Mouse (Mus musculus) left cerebral cortex, postnatal 14 days (tissue): ENCODE data around the gene Rbbp7. TPM values are rescaled to one million over a fixed set of nuclear protein-coding genes. Genes with fewer than 3 reads are reported as not detected.
"Not testable (repeated sequence)": the region's sequence is repeated elsewhere in the genome, so short reads cannot be mapped to it uniquely, and the experiment has no call there.

Source experiments
- DNase-seq, 2 experiments: peaks; one replicate each; pipeline ENCODE4 v3.0.0; 2021 to 2022; ENCODE audit warnings: low spot score in 2 of 2, mixed read lengths in 1 of 2
- intact Hi-C: fragments of 180-260 bp; cut with DNase I; formaldehyde crosslinking; loops from one replicate; pipeline ENCODE4 v1.15.1; 2025
- total RNA-seq, 2 experiments: library from RNA; stranded (reverse); gene quantifications; 2 replicates each; pipeline ENCODE4 v1.2.3; 2021

Gene Rbbp7
- total RNA-seq, 2 experiments from 2014 or later, result 142 to 154 TPM

- intact Hi-C loops, result no loop called here
- DNase-seq, result no peak
Observed at GRCm38 (mm10) chrX:162770726-162771125, 10.5 kb downstream of the Rbbp7 start.

GRCm38 (mm10) chrX:162788372-162788771, 28.2 kb downstream of the Rbbp7 start:
- DNase-seq, result no peak
- intact Hi-C loops, result no loop called here

- intact Hi-C loops, DNase-seq: not testable (repeated sequence)
Observed at GRCm38 (mm10) chrX:162791392-162791791, 31.2 kb downstream of the Rbbp7 start.

- intact Hi-C loops, result no loop called here
Observed at GRCm38 (mm10) chrX:162800371-162800770, 40.2 kb downstream of the Rbbp7 start.

GRCm38 (mm10) chrX:162828016-162828415, 67.8 kb downstream of the Rbbp7 start:
- no peak for DNase-seq
- intact Hi-C loops, result no loop called here

More at GRCm38 (mm10) chrX:162800371-162800770, 40.2 kb downstream of the Rbbp7 start:
- peak; percentile 19 to 35 for DNase-seq

Other genes with a start within 250 kb of the Rbbp7 start
- 100 to 1,000 TPM; 109 to 123 TPM for gene Reps2, start 116.8 kb upstream of the Rbbp7 start, total RNA-seq
- gene Txlng, start 69.1 kb downstream of the Rbbp7 start, total RNA-seq, result 10 to 100 TPM; 16.6 to 18.3 TPM
- 10 to 100 TPM; 29.7 to 32.7 TPM for gene Syap1, start 128.0 kb downstream of the Rbbp7 start, total RNA-seq
- 10 to 100 TPM; 52.1 to 56.5 TPM for gene Ctps2, start 140.8 kb downstream of the Rbbp7 start, total RNA-seq
- not detected for gene S100g, start 204.2 kb downstream of the Rbbp7 start, total RNA-seq